Comparison of ENCODE assay signal across 9 mouse cellular contexts in the genomic region with DNA sequence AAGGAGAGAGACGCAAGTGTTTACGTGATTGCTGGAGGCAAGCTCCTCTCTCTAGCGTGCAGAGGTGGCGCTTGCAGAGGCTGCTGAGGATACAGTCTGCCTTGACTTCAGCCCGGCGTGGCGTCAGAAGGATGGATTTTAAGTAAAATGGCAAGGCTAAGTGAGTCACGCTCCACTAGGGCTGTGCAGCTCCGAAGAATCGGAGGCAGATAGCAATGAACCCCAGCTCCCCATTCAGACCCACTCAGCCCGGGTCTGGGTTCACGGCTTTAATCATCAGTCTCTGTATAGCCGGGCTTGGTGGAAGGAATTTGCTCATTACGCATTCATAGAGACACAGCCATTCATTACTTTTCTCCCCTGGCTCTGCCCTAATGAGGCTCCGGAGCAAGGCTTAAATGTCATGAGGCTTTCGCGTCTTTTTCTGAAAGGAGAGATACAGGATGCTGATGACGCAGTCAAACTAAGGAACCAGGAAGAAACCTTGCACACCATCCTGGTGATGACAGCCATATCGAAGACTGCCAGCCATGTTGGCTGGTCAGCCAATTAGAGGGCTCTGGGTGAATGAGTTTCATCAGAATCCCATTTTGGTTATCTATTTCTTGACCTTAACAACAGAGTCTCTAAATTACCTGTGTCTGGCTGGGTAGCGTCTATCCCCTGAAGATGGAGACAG. TPM values are rescaled to one million over a fixed set of nuclear protein-coding genes. Genes with fewer than 3 reads are reported as not detected.
DNase-seq lines count a peak whose midpoint lies in the region; ATAC-seq and TF ChIP-seq lines count a peak whose summit lies in the region.
"Had no signal": no experiment of that assay in that cellular context is flagged by ENCODE, and none has a peak within 500 bp of the region (broad histone marks: within the 10 kb centered on the region; RNA-seq: fewer than 3 reads in every experiment).

No protein-coding gene starts in this region.

- no peak overlapping the region for H3K27ac ChIP-seq in forebrain, postnatal 0 days (ENCODE audit: low read depth, low read length)
- no peak overlapping the region for H3K27ac ChIP-seq in limb, embryonic 12.5 days

- peak overlapping the region; percentile 41 for H3K4me3 ChIP-seq in forebrain, postnatal 0 days (ENCODE audit: low read depth, low read length)
- H3K4me3 ChIP-seq in limb, embryonic 12.5 days (replicated peaks): no peak overlapping the region

- peak overlapping the region; percentile 56 for H3K9ac ChIP-seq in forebrain, postnatal 0 days
- H3K9ac ChIP-seq in limb, embryonic 12.5 days (replicated peaks): no peak overlapping the region

- 3% methylated on average over 20 of the region's 20 CpGs for WGBS in forebrain, postnatal 0 days
- WGBS in limb, embryonic 12.5 days: 24% methylated on average over 20 of the region's 20 CpGs

- H3K4me2 ChIP-seq in forebrain, postnatal 0 days (ENCODE audit: low read depth): peak overlapping the region; percentile 72
- H3K4me2 ChIP-seq in limb, embryonic 12.5 days: peak overlapping the region; percentile 37

- H3K36me3 ChIP-seq in forebrain, postnatal 0 days (ENCODE audit: insufficient read depth): no peaks in the 10 kb centered on the region
- no peaks in the 10 kb centered on the region for H3K36me3 ChIP-seq in limb, embryonic 12.5 days

- no peaks in the 10 kb centered on the region; the same call in 1 of the 2 replicates for H3K4me1 ChIP-seq in forebrain, postnatal 0 days (ENCODE audit: insufficient read depth)
- no peaks in the 10 kb centered on the region for H3K4me1 ChIP-seq in limb, embryonic 12.5 days (replicated peaks)

- DNase-seq in adrenal gland, adult 8-10 months: peak; percentile 7
- no peak for DNase-seq in adrenal gland, postnatal 36 days
- peak; percentile 9 for DNase-seq in adrenal gland, postnatal 14 days
- DNase-seq in forebrain, postnatal 0 days: peak; percentile 63
- DNase-seq in right cerebral cortex, postnatal 36 days (ENCODE audit: low spot score in 2 of 2): peak; percentile 26 to 45
- DNase-seq in yolk sac, embryonic 10.5 days (ENCODE audit: low spot score): no peak
- DNase-seq in spleen, postnatal 36 days (ENCODE audit: low spot score in 2 of 2): no peak

- ATAC-seq in forebrain, postnatal 0 days: peak; percentile 85
- no peak for ATAC-seq in limb, embryonic 12.5 days (ENCODE audit: insufficient number of reproducible peaks, insufficient read depth, low FRiP score, low TSS enrichment, low read depth)

- no peaks in the 10 kb centered on the region for H3K27me3 ChIP-seq in forebrain, postnatal 0 days (ENCODE audit: insufficient read depth, low read length)
- peaks cover 15% of the 10 kb centered on the region; the same call in 1 of the 2 replicates for H3K27me3 ChIP-seq in limb, embryonic 12.5 days

- TF ChIP-seq CTCF in forebrain, postnatal 0 days (IDR thresholded peaks at IDR 0.05; ENCODE audit: low read depth): no peak

- H3K9me3 ChIP-seq in forebrain, postnatal 0 days (ENCODE audit: low read length): no peaks in the 10 kb centered on the region
- H3K9me3 ChIP-seq in limb, embryonic 12.5 days: no peaks in the 10 kb centered on the region

RNA-seq across cellular contexts. Expression of a gene that starts 10.6 kb away (rescaled TPM):
- total RNA-seq in adrenal gland, adult 8-10 months (2022): 1,000 to 10,000 TPM; 1,066 to 1,551 (median 1,179) TPM
- total RNA-seq in adrenal gland, postnatal 36 days (2021): 100 to 1,000 TPM; 548 to 688 TPM
- total RNA-seq in adrenal gland, postnatal 14 days (2021): 482 and 512 TPM in 2 replicates
- total RNA-seq in forebrain, postnatal 0 days (2014; rRNA removed): 155 and 177 TPM in 2 replicates
- 136 and 185 TPM in 2 replicates for polyA plus RNA-seq in forebrain, postnatal 0 days (2015; fragmentation: Nextera tagmentation; extraction: Ambion mirVana)
- polyA plus RNA-seq in limb, embryonic 12.5 days (2016; fragmentation: Nextera tagmentation; extraction: Ambion mirVana): 0.15 and 0.22 TPM in 2 replicates
- total RNA-seq: liver, adult 2 months had no signal
- polyA plus RNA-seq: liver, adult 2 months had no signal

Comparison
In these comparisons a context has a peak if more than half of its experiments do, and no peak if none do; other contexts are left out.
1. DNase-seq: peak in adrenal gland, adult 8-10 months (single experiment), adrenal gland, postnatal 14 days (single experiment), forebrain, postnatal 0 days (single experiment) and right cerebral cortex, postnatal 36 days (2 of 2); none in adrenal gland, postnatal 36 days (0 of 2), yolk sac, embryonic 10.5 days (single experiment) and spleen, postnatal 36 days (0 of 2).